Mouse (Mus musculus) myocyte (in vitro differentiated cells): ENCODE data around the gene Tmem266. TPM values are rescaled to one million over a fixed set of nuclear protein-coding genes. Genes with fewer than 3 reads are reported as not detected.

Experiments
- H3K27me3 ChIP-seq: one replicate; pipeline ENCODE4 v1.6.1; 2011; ENCODE audit not compliant: control insufficient read depth, insufficient read depth, insufficient read length
- H3K36me3 ChIP-seq: one replicate; pipeline ENCODE4 v1.6.1; 2011; ENCODE audit not compliant: control insufficient read depth, insufficient read depth
- H3K4me2 ChIP-seq: one replicate; pipeline ENCODE4 v1.6.1; 2011; ENCODE audit warnings: low read depth, control low read depth
- H3K4me3 ChIP-seq: one replicate; pipeline ENCODE4 v1.5.1; 2011; ENCODE audit warnings: mild to moderate bottlenecking, control low read depth, moderate library complexity
- H3K79me2 ChIP-seq: one replicate; pipeline ENCODE4 v1.6.1; 2011; ENCODE audit not compliant: control insufficient read depth, insufficient read depth
- H3ac ChIP-seq: one replicate; pipeline ENCODE4 v1.6.1; 2011; ENCODE audit not compliant: control insufficient read depth, insufficient read length
- CEBPB ChIP-seq: IDR thresholded peaks from 2 replicates; pipeline ENCODE4 v1.6.1; 2011; ENCODE audit warnings: mild to moderate bottlenecking, moderate library complexity; ENCODE audit not compliant: poor library complexity, insufficient read depth, severe bottlenecking
- E2F4 ChIP-seq: IDR thresholded peaks from one replicate; pipeline ENCODE4 v1.6.1; 2011; ENCODE audit warnings: mild to moderate bottlenecking, control low read depth, moderate library complexity; ENCODE audit not compliant: insufficient read depth
- MAX ChIP-seq: IDR thresholded peaks from one replicate; pipeline ENCODE4 v1.6.1; 2011; ENCODE audit warnings: low read depth, mild to moderate bottlenecking, control low read depth
- MYOD1 ChIP-seq, 3 experiments: IDR thresholded peaks; one replicate each; pipeline ENCODE4 v1.6.1; 2011; ENCODE audit warnings: control low read depth in 2 of 3, low read depth in 2 of 3, mild to moderate bottlenecking in 2 of 3, moderate library complexity in 1 of 3; ENCODE audit not compliant: insufficient read length in 2 of 3, control insufficient read depth in 1 of 3
- MYOG ChIP-seq, 3 experiments: IDR thresholded peaks; one replicate each; pipeline ENCODE4 v1.6.1; 2011; ENCODE audit warnings: control low read depth in 2 of 3, low read depth in 2 of 3, mild to moderate bottlenecking in 2 of 3; ENCODE audit not compliant: insufficient read length in 2 of 3, control insufficient read depth in 1 of 3, insufficient read depth in 1 of 3
- POLR2A ChIP-seq: IDR thresholded peaks from one replicate; pipeline ENCODE4 v1.6.1; 2011; ENCODE audit warnings: low read depth, mild to moderate bottlenecking, control low read depth, moderate library complexity; ENCODE audit not compliant: insufficient read length
- POLR2AphosphoS2 ChIP-seq: IDR thresholded peaks from one replicate; pipeline ENCODE4 v1.6.1; 2011; ENCODE audit warnings: low read depth, control low read depth; ENCODE audit not compliant: insufficient read length
- REST ChIP-seq: IDR thresholded peaks from one replicate; pipeline ENCODE4 v1.6.1; 2011; ENCODE audit warnings: mild to moderate bottlenecking, control low read depth, moderate library complexity; ENCODE audit not compliant: insufficient read depth, insufficient read length
- SRF ChIP-seq: IDR thresholded peaks from one replicate; pipeline ENCODE4 v1.6.1; 2011; ENCODE audit warnings: low read depth; ENCODE audit not compliant: control insufficient read depth, insufficient read length
- TCF12 ChIP-seq: IDR thresholded peaks from one replicate; pipeline ENCODE4 v1.6.1; 2011; ENCODE audit warnings: mild to moderate bottlenecking, control low read depth; ENCODE audit not compliant: poor library complexity, insufficient read depth, severe bottlenecking
- TCF3 ChIP-seq: IDR thresholded peaks from one replicate; pipeline ENCODE4 v1.6.1; 2011; ENCODE audit warnings: low read depth, control low read depth; ENCODE audit not compliant: insufficient read length
- USF1 ChIP-seq: IDR thresholded peaks from one replicate; pipeline ENCODE4 v1.6.1; 2011; ENCODE audit warnings: low read depth, mild to moderate bottlenecking, control low read depth, moderate library complexity
- polyA plus RNA-seq: library from polyadenylated mRNA; unstranded; fragments of >200 nt; fragmentation: generic; extraction: Trizol; gene quantifications from one replicate; pipeline ENCODE4 v1.2.1, GENCODE M21; 2012; ENCODE audit warnings: missing spikeins

Gene Tmem266
- polyA plus RNA-seq, 1 experiment = not detected

- Histone ChIP-seq H3K4me3 (no peak overlapping the region), H3K27me3 (peaks cover 79% of the 10 kb centered on the region), H3K36me3 (no peaks in the 10 kb centered on the region), H3ac (no peak overlapping the region), H3K4me2 (no peak overlapping the region), H3K79me2 (no peaks in the 10 kb centered on the region)
- no peak for TF ChIP-seq MAX
- TF ChIP-seq MYOG (IDR thresholded peaks at IDR 0.05; ENCODE audit: control insufficient read depth in 1 of 3, insufficient read depth in 1 of 3, insufficient read length in 2 of 3, low read depth in 2 of 3) = no peak
- TF ChIP-seq POLR2AphosphoS2 = no peak
- no peak for TF ChIP-seq TCF3
- TF ChIP-seq SRF = no peak
- no peak for TF ChIP-seq TCF12
- TF ChIP-seq REST = no peak
- TF ChIP-seq E2F4 = no peak
- no peak for TF ChIP-seq USF1
- no peak for TF ChIP-seq CEBPB
- TF ChIP-seq POLR2A = no peak
- no peak for TF ChIP-seq MYOD1 (IDR thresholded peaks at IDR 0.05; ENCODE audit: control insufficient read depth in 1 of 3, insufficient read length in 2 of 3, low read depth in 2 of 3)
Observed at GRCm38 (mm10) chr9:55395650-55396049, 68.9 kb downstream of the Tmem266 start.

GRCm38 (mm10) chr9:55398985-55399554 is 72.4 kb downstream of the Tmem266 start:
- Histone ChIP-seq H3K79me2 (no peaks in the 10 kb centered on the region), H3K36me3 (no peaks in the 10 kb centered on the region), H3ac (no peak overlapping the region), H3K4me2 (no peak overlapping the region), H3K4me3 (no peak overlapping the region), H3K27me3 (peaks cover 68% of the 10 kb centered on the region)
- TF ChIP-seq MYOG (IDR thresholded peaks at IDR 0.05; ENCODE audit: control insufficient read depth in 1 of 3, insufficient read depth in 1 of 3, insufficient read length in 2 of 3, low read depth in 2 of 3) = no peak
- TF ChIP-seq TCF12 = no peak
- TF ChIP-seq POLR2AphosphoS2 = no peak
- no peak for TF ChIP-seq E2F4
- TF ChIP-seq MAX = no peak
- no peak for TF ChIP-seq SRF
- TF ChIP-seq MYOD1 (IDR thresholded peaks at IDR 0.05; ENCODE audit: control insufficient read depth in 1 of 3, insufficient read length in 2 of 3, low read depth in 2 of 3) = no peak
- no peak for TF ChIP-seq POLR2A
- TF ChIP-seq TCF3 = no peak
- no peak for TF ChIP-seq USF1
- no peak for TF ChIP-seq REST
- TF ChIP-seq CEBPB = no peak

- Histone ChIP-seq H3K4me3 (no peak overlapping the region), H3K79me2 (no peaks in the 10 kb centered on the region), H3K27me3 (peaks cover 55% of the 10 kb centered on the region), H3K4me2 (no peak overlapping the region), H3ac (no peak overlapping the region), H3K36me3 (no peaks in the 10 kb centered on the region)
- TF ChIP-seq REST = no peak
- TF ChIP-seq E2F4 = no peak
- no peak for TF ChIP-seq CEBPB
- TF ChIP-seq SRF = no peak
- no peak for TF ChIP-seq MYOG (IDR thresholded peaks at IDR 0.05; ENCODE audit: control insufficient read depth in 1 of 3, insufficient read depth in 1 of 3, insufficient read length in 2 of 3, low read depth in 2 of 3)
- no peak for TF ChIP-seq TCF3
- no peak for TF ChIP-seq TCF12
- no peak for TF ChIP-seq POLR2A
- TF ChIP-seq USF1 = no peak
- TF ChIP-seq MYOD1 (IDR thresholded peaks at IDR 0.05; ENCODE audit: control insufficient read depth in 1 of 3, insufficient read length in 2 of 3, low read depth in 2 of 3) = no peak
Observed at GRCm38 (mm10) chr9:55402276-55402675, 75.6 kb downstream of the Tmem266 start.

- Histone ChIP-seq H3ac (no peak overlapping the region), H3K36me3 (no peaks in the 10 kb centered on the region), H3K4me2 (no peak overlapping the region), H3K79me2 (no peaks in the 10 kb centered on the region), H3K4me3 (no peak overlapping the region), H3K27me3 (peaks cover 47% of the 10 kb centered on the region)
- TF ChIP-seq MYOD1 (IDR thresholded peaks at IDR 0.05; ENCODE audit: control insufficient read depth in 1 of 3, insufficient read length in 2 of 3, low read depth in 2 of 3) (no peak), REST (no peak), CEBPB (no peak), USF1 (no peak), SRF (no peak), MAX (no peak), POLR2A (no peak), TCF3 (no peak), E2F4 (no peak), POLR2AphosphoS2 (no peak), MYOG (IDR thresholded peaks at IDR 0.05; ENCODE audit: control insufficient read depth in 1 of 3, insufficient read depth in 1 of 3, insufficient read length in 2 of 3, low read depth in 2 of 3) (no peak), TCF12 (no peak)
Observed at GRCm38 (mm10) chr9:55404256-55404655, 77.5 kb downstream of the Tmem266 start.

- Histone ChIP-seq H3K4me3 (no peak overlapping the region), H3K27me3 (peaks cover 39% of the 10 kb centered on the region), H3K4me2 (no peak overlapping the region), H3ac (no peak overlapping the region), H3K36me3 (no peaks in the 10 kb centered on the region), H3K79me2 (no peaks in the 10 kb centered on the region)
- TF ChIP-seq MAX (no peak), TCF3 (no peak), POLR2AphosphoS2 (no peak), TCF12 (no peak), E2F4 (no peak), POLR2A (no peak), USF1 (no peak), CEBPB (no peak), MYOG (IDR thresholded peaks at IDR 0.05; ENCODE audit: control insufficient read depth in 1 of 3, insufficient read depth in 1 of 3, insufficient read length in 2 of 3, low read depth in 2 of 3) (no peak), SRF (no peak), MYOD1 (IDR thresholded peaks at IDR 0.05; ENCODE audit: control insufficient read depth in 1 of 3, insufficient read length in 2 of 3, low read depth in 2 of 3) (no peak), REST (no peak)
Observed at GRCm38 (mm10) chr9:55404976-55405702, 78.4 kb downstream of the Tmem266 start.
